Mouse (Mus musculus): Measurements from ENCODE around the gene Zfr. TPM values are rescaled to one million over a fixed set of nuclear protein-coding genes. Genes with fewer than 3 reads are reported as not detected.
A peak's percentile ranks its signal among the peaks of the same experiment; 100 is the strongest.
"Not testable (repeated sequence)": the region's sequence is repeated elsewhere in the genome, so short reads cannot be mapped to it uniquely, and the experiment has no call there.

Gene Zfr
- polyA plus RNA-seq, 1 experiment from 2014 or later: 122 TPM

- H3K27me3 ChIP-seq (ENCODE audit: insufficient read depth, poor library complexity, severe bottlenecking): no peaks in the 10 kb centered on the region
- 85% methylated on average over 3 of the region's 3 CpGs for WGBS
- peaks cover 93% of the 10 kb centered on the region for H3K36me3 ChIP-seq
- H3K4me3 ChIP-seq: no peak overlapping the region
- H3K4me1 ChIP-seq: no peaks in the 10 kb centered on the region
- DNase-seq (ENCODE audit: low spot score): no peak
- no peaks in the 10 kb centered on the region for H3K9me3 ChIP-seq
- H3K27ac ChIP-seq: no peak overlapping the region
Measured at GRCm38 (mm10) chr15:12153747-12154146, 36.1 kb downstream of the Zfr start.

DNA sequence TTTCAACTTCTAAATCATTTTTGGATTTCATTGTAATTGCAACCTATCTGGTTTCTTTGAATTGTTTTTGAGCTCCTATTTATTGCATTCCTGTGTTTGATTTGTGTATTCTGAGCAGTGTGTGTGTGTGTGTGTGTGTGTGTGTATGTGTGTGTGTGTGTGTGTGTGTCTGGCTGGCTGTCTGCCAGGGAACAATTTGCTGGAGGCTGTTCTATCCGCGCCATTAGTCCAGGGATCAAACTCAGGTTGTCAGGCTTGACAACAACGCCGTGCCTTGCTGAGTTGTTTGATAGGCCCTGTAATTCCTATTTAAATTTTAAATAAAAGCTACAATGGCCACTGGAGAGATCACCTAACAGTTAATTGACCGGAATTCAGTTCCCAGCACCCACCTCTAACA, 60.5 kb downstream of the Zfr start:
- no peak overlapping the region for H3K4me3 ChIP-seq
- peaks cover 86% of the 10 kb centered on the region for H3K36me3 ChIP-seq
- WGBS: 85% methylated on average over 5 of the region's 5 CpGs
- no peak overlapping the region for H3K27ac ChIP-seq
- no peaks in the 10 kb centered on the region for H3K9me3 ChIP-seq
- H3K27me3 ChIP-seq (ENCODE audit: insufficient read depth, poor library complexity, severe bottlenecking): no peaks in the 10 kb centered on the region
- no peak for DNase-seq (ENCODE audit: low spot score)
- H3K4me1 ChIP-seq: no peaks in the 10 kb centered on the region

GRCm38 (mm10) chr15:12181181-12181805, 63.7 kb downstream of the Zfr start:
- not testable (repeated sequence) for DNase-seq (ENCODE audit: low spot score); H3K4me1 ChIP-seq; H3K4me3 ChIP-seq; H3K27ac ChIP-seq; H3K9me3 ChIP-seq; H3K27me3 ChIP-seq (ENCODE audit: insufficient read depth, poor library complexity, severe bottlenecking)
- peaks cover 78% of the 10 kb centered on the region for H3K36me3 ChIP-seq
- WGBS: 75% methylated on average over 13 of the region's 13 CpGs

DNA sequence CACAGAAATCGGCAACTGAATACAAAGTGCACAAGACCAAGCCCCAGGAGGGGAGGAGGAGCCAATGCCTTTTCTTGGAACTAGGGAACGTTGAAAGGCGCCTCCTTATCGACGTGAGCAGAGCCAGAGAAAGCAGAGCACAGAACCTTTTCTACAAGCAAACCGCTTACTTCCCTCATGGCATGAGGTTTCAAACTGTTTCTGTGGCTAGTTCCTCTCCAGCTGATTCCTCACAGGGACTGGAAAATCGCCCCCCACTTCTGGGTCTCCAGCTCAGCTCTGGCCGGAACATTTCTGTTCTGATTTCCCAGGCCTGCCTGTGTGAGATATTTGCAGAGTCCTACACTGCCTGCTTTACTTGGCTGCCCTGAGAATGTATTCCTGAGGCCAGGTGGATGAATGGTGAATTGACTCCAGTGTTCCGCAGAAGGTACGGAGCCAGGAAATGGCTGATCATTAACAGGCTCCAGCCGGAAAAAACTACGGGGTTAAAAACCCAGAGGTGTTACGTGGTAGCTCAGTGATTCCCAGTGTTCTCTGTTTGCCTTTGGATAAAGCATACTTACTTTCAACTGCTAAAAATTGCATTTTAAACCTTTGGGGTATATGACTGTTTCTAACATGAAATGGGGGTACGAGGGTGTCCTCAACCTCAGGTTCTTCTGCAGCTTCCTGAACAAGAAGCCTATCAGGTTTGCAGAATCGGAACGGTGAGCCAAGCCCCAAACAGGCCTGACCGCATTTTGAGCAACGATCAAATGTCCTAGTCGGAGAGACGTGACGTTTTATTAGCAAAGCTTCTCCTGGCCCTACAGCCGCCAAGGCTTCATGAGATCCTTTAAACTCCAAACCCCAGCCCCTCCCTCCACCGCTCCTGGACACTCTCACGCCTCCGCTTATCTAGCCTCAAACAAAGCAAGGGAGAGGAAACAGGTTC, 76.5 kb downstream of the Zfr start:
- H3K27me3 ChIP-seq (ENCODE audit: insufficient read depth, poor library complexity, severe bottlenecking): no peaks in the 10 kb centered on the region
- peak overlapping the region; percentile 77 for H3K27ac ChIP-seq
- WGBS: 25% methylated on average over 25 of the region's 25 CpGs
- H3K4me3 ChIP-seq: peak overlapping the region; percentile 41
- DNase-seq (ENCODE audit: low spot score): peak; percentile 89
- no peaks in the 10 kb centered on the region for H3K9me3 ChIP-seq
- peaks cover 38% of the 10 kb centered on the region for H3K4me1 ChIP-seq
- peaks cover 13% of the 10 kb centered on the region for H3K36me3 ChIP-seq

DNA sequence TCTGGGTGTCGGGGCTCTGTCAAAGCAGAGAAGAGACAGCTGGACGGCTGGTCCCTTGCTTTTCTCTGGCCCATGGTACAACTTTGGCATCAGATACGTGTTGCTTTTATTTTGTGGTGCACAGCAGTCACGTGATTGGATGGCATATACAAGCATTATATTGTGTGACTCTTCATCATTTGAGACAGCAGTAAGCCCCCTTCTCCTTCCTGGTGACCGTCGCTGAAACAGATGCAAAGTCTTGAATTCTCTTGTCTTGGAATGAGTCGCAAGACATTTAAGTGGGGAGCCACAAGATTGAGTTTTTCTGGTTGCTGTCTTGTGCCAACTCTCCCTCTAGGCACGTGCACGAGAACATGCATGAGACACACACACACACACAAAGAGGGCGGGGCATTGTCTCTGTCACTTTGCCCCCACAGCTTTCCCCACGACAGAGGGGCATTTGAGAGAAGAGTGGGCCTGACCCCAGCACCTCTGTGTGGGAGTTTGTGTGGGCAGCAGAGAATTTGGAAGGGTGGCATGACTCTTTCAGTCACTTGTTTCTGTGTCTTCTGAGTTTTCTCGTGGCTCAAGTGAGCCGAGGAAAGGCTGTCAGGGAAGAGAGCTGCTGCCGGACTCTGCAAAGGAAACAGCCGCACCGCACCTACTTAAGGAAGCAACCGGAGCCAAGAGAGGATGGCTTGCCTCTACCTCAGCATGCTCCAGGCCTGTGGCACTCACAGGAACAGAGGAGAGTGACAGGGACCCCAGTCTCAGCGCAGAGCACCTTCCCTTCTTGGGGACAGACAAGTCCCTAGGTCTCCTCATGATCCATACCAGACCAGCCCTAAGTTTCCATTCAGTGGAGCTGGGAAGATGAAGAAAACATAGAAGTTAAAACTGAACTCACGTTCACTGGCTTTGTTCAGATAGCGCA, 77.4 kb downstream of the Zfr start:
- H3K9me3 ChIP-seq: no peaks in the 10 kb centered on the region
- no peaks in the 10 kb centered on the region for H3K27me3 ChIP-seq (ENCODE audit: insufficient read depth, poor library complexity, severe bottlenecking)
- H3K4me1 ChIP-seq: peaks cover 38% of the 10 kb centered on the region
- DNase-seq (ENCODE audit: low spot score): no peak
- peaks cover 10% of the 10 kb centered on the region for H3K36me3 ChIP-seq
- H3K27ac ChIP-seq: peak overlapping the region; percentile 77
- 46% methylated on average over 20 of the region's 20 CpGs for WGBS
- peak overlapping the region; percentile 41 for H3K4me3 ChIP-seq

DNA sequence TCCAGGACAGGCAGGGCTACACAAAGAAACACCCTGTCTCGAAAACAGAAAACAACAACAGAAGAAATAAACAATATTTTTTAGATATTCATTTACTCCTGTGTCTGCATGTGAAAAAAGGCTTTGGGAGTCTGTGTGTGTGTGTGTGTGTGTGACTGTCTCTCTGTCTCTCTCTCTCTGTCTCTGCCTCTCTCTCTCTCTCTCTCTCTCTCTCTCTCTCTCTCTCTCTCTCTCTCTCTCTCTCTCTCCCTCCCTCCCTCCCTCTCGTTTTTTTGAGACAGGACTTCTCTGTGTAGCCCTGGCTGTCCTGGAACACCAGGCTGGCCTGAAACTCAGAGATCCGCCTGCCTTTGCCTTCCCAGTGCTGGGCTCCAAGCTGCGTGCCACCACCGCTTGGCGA, 78.3 kb downstream of the Zfr start:
- H3K4me1 ChIP-seq: peaks cover 38% of the 10 kb centered on the region
- DNase-seq (ENCODE audit: low spot score): no peak
- no peaks in the 10 kb centered on the region for H3K27me3 ChIP-seq (ENCODE audit: insufficient read depth, poor library complexity, severe bottlenecking)
- no peaks in the 10 kb centered on the region for H3K9me3 ChIP-seq
- H3K27ac ChIP-seq: peak overlapping the region; percentile 73; the same call in 1 of the 2 replicates
- H3K4me3 ChIP-seq: no peak overlapping the region
- 84% methylated on average over 5 of the region's 6 CpGs for WGBS
- 0 out of 2 replicates have a peak, but pooled peaks cover 2% of the 10 kb centered on the region for H3K36me3 ChIP-seq

- H3K27ac ChIP-seq: peak overlapping the region; percentile 73; the same call in 1 of the 2 replicates
- peak overlapping the region; percentile 34 for H3K4me3 ChIP-seq
- H3K27me3 ChIP-seq (ENCODE audit: insufficient read depth, poor library complexity, severe bottlenecking): no peaks in the 10 kb centered on the region
- WGBS: 24% methylated on average over 22 of the region's 22 CpGs
- H3K36me3 ChIP-seq: no peaks in the 10 kb centered on the region
- H3K4me1 ChIP-seq: peaks cover 38% of the 10 kb centered on the region
- no peaks in the 10 kb centered on the region for H3K9me3 ChIP-seq
- DNase-seq (ENCODE audit: low spot score): no peak
Measured at GRCm38 (mm10) chr15:12196410-12197191, 79.0 kb downstream of the Zfr start.

DNA sequence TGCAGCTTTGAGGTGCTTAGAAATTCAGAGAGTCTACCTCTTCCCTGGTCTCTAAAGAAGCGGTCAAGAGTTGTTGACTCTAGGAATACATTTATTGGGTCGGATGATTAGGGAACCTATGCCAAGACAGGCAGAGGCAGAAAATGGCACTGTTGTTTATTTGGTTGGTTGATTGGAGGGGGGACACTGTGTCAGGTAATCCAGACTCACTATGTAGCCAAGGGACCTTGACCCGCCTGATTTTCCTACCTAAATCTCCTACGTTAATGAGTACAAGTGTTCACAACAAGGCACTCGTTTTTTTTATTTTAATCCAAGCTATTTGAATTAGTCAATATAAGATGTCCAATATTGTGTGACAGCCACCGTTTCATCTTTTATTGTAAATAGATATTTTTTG, 79.7 kb downstream of the Zfr start:
- no peaks in the 10 kb centered on the region for H3K9me3 ChIP-seq
- H3K4me1 ChIP-seq: peaks cover 38% of the 10 kb centered on the region
- no peaks in the 10 kb centered on the region for H3K36me3 ChIP-seq
- no peaks in the 10 kb centered on the region for H3K27me3 ChIP-seq (ENCODE audit: insufficient read depth, poor library complexity, severe bottlenecking)
- DNase-seq (ENCODE audit: low spot score): no peak
- WGBS: 82% methylated on average over 6 of the region's 6 CpGs
- no peak overlapping the region for H3K4me3 ChIP-seq
- H3K27ac ChIP-seq: peak overlapping the region; percentile 73; the same call in 1 of the 2 replicates

GRCm38 (mm10) chr15:12200021-12200420, 82.4 kb downstream of the Zfr start:
- Histone ChIP-seq H3K27ac (no peak overlapping the region), H3K4me3 (no peak overlapping the region), H3K36me3 (no peaks in the 10 kb centered on the region), H3K4me1 (peaks cover 28% of the 10 kb centered on the region), H3K9me3 (no peaks in the 10 kb centered on the region), H3K27me3 (ENCODE audit: insufficient read depth, poor library complexity, severe bottlenecking) (no peaks in the 10 kb centered on the region)
- no peak for DNase-seq (ENCODE audit: low spot score)
- 86% methylated on average over 7 of the region's 7 CpGs for WGBS

DNA sequence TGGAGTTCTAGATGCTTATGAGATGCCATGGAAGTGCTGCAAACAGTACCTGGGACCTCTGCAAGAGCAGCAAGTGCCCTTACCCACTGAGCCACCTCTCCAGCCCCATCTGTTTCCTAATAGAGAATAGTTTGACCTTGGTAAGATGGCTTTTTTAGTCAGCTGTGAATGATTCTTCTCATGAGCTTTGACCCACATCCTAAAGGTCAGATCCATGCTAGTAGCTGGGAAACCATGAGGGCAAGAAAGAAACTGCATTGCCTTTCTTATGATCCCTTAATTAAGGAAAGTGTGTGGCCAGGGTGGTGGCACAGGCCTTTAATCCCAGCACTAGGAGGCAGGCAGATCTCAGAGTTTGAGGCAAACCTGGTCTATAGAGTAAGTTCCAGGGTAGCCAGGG, 84.2 kb downstream of the Zfr start:
- H3K9me3 ChIP-seq: no peaks in the 10 kb centered on the region
- DNase-seq (ENCODE audit: low spot score): no peak
- H3K4me3 ChIP-seq: no peak overlapping the region
- H3K27me3 ChIP-seq (ENCODE audit: insufficient read depth, poor library complexity, severe bottlenecking): no peaks in the 10 kb centered on the region
- peaks cover 24% of the 10 kb centered on the region for H3K4me1 ChIP-seq
- H3K36me3 ChIP-seq: no peaks in the 10 kb centered on the region
- no peak overlapping the region for H3K27ac ChIP-seq

DNA sequence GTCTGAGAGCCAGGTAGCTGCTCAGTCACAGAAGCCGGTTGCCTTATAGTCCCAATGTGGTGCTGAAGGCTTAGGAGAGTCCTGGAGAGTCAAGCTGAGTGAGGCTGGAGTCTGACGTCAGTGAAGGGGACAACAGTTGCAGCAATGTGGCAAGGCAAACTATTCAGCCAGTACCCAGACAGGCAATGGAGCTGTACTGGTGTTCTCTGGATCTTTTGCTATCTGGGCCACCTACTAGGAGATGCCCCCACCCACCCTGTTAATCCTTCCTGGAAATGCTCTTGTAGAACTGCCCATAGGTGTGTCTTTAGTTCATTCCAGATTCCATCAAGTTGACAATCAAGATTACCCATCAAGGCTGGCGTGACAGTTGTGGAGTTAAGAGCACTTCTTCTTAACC, 84.8 kb downstream of the Zfr start:
- Histone ChIP-seq H3K9me3 (no peaks in the 10 kb centered on the region), H3K4me1 (peaks cover 25% of the 10 kb centered on the region), H3K27me3 (ENCODE audit: insufficient read depth, poor library complexity, severe bottlenecking) (no peaks in the 10 kb centered on the region), H3K4me3 (no peak overlapping the region), H3K27ac (no peak overlapping the region), H3K36me3 (no peaks in the 10 kb centered on the region)
- WGBS: 85% methylated on average over 3 of the region's 3 CpGs
- no peak for DNase-seq (ENCODE audit: low spot score)

GRCm38 (mm10) chr15:12203008-12203407, 85.4 kb downstream of the Zfr start:
- not testable (repeated sequence) for DNase-seq (ENCODE audit: low spot score); H3K27me3 ChIP-seq (ENCODE audit: insufficient read depth, poor library complexity, severe bottlenecking); H3K4me3 ChIP-seq; H3K9me3 ChIP-seq; H3K27ac ChIP-seq; H3K36me3 ChIP-seq
- 91% methylated on average over 5 of the region's 5 CpGs for WGBS
- peaks cover 31% of the 10 kb centered on the region for H3K4me1 ChIP-seq
